In genomic region chr17:25256140-25256754, GRCm38 (mm10) we compare ENCODE assay signal across 8 mouse cellular contexts. TPM values are rescaled to one million over a fixed set of nuclear protein-coding genes. Genes with fewer than 3 reads are reported as not detected.
DNase-seq lines count a peak whose midpoint lies in the region; ATAC-seq and TF ChIP-seq lines count a peak whose summit lies in the region.

Gene Baiap3 (minus strand): TSS chr17:25256364.

- peaks cover 19% of the 10 kb centered on the region for H3K27me3 ChIP-seq in kidney, embryonic 16.5 days (ENCODE audit: insufficient read depth, low read length)
- peaks cover 16% of the 10 kb centered on the region for H3K27me3 ChIP-seq in hindbrain, embryonic 11.5 days (ENCODE audit: control insufficient read depth, insufficient read depth, low read length)
- H3K27me3 ChIP-seq in liver, embryonic 14.5 days (ENCODE audit: control insufficient read depth, insufficient read depth, low read length) = peaks cover 35% of the 10 kb centered on the region

- H3K4me1 ChIP-seq in kidney, embryonic 16.5 days (ENCODE audit: insufficient read depth, low read length) = peaks cover 14% of the 10 kb centered on the region; the same call in 1 of the 2 replicates
- peaks cover 19% of the 10 kb centered on the region for H3K4me1 ChIP-seq in hindbrain, embryonic 11.5 days (replicated peaks; ENCODE audit: control insufficient read depth, insufficient read depth, low read length)
- H3K4me1 ChIP-seq in liver, embryonic 14.5 days (replicated peaks; ENCODE audit: control insufficient read depth in 2 of 2, insufficient read depth in 2 of 2, low read length in 1 of 2) = no peaks in the 10 kb centered on the region

- no peak within 1 kb of the TSS for H3K27ac ChIP-seq in kidney, embryonic 16.5 days (ENCODE audit: low read length)
- H3K27ac ChIP-seq in hindbrain, embryonic 11.5 days (ENCODE audit: low read depth, low read length) = no peak within 1 kb of the TSS
- H3K27ac ChIP-seq in liver, embryonic 14.5 days = no peak within 1 kb of the TSS

- H3K4me2 ChIP-seq in kidney, embryonic 16.5 days (replicated peaks; ENCODE audit: low read depth, low read length) = peak within 1 kb of the TSS; percentile 77
- peak within 1 kb of the TSS; percentile 51 for H3K4me2 ChIP-seq in hindbrain, embryonic 11.5 days (replicated peaks; ENCODE audit: low read depth, low read length)
- peak within 1 kb of the TSS; percentile 56 for H3K4me2 ChIP-seq in liver, embryonic 14.5 days (ENCODE audit: low read depth)

- TF ChIP-seq EP300 in liver, embryonic 14.5 days (IDR thresholded peaks at IDR 0.05; ENCODE audit: low read depth) = no peak

- peak within 1 kb of the TSS; percentile 56 for H3K9ac ChIP-seq in kidney, embryonic 16.5 days (replicated peaks; ENCODE audit: low read length)
- no peak within 1 kb of the TSS for H3K9ac ChIP-seq in hindbrain, embryonic 11.5 days (ENCODE audit: low read depth, low read length)
- H3K9ac ChIP-seq in liver, embryonic 14.5 days (replicated peaks) = no peak within 1 kb of the TSS; the same call in 1 of the 2 replicates

- H3K4me3 ChIP-seq in kidney, embryonic 16.5 days (ENCODE audit: low read length) = peak within 1 kb of the TSS; percentile 46
- H3K4me3 ChIP-seq in hindbrain, embryonic 11.5 days (ENCODE audit: low read depth, low read length) = peak within 1 kb of the TSS; percentile 28
- H3K4me3 ChIP-seq in liver, embryonic 14.5 days (ENCODE audit: insufficient read depth in 1 of 2, low read depth in 2 of 2, low read length in 2 of 2) = peak within 1 kb of the TSS; percentile 2 to 29; a peak in 2 of 4 replicates

- no peak for TF ChIP-seq CTCF in liver, embryonic 14.5 days (IDR thresholded peaks at IDR 0.05; ENCODE audit: low read depth)

- 3% methylated on average over 32 of the region's 35 CpGs for WGBS in kidney, embryonic 16.5 days
- WGBS in hindbrain, embryonic 11.5 days = 4% methylated on average over 33 of the region's 35 CpGs
- 5% methylated on average over 35 of the region's 35 CpGs for WGBS in liver, embryonic 14.5 days (ENCODE audit: insufficient replicate concordance)

- H3K36me3 ChIP-seq in kidney, embryonic 16.5 days (ENCODE audit: insufficient read depth, low read length) = peaks cover 17% of the 10 kb centered on the region
- no peaks in the 10 kb centered on the region for H3K36me3 ChIP-seq in hindbrain, embryonic 11.5 days (ENCODE audit: control insufficient read depth, insufficient read depth, low read length)
- H3K36me3 ChIP-seq in liver, embryonic 14.5 days (replicated peaks; ENCODE audit: control insufficient read depth, insufficient read depth, low read depth) = peaks cover 2% of the 10 kb centered on the region; the same call in 1 of the 2 replicates

- peak; percentile 29 for ATAC-seq in kidney, embryonic 16.5 days (ENCODE audit: low FRiP score, low TSS enrichment)
- ATAC-seq in hindbrain, embryonic 11.5 days (ENCODE audit: low FRiP score) = peak; percentile 39; the same call in 1 of the 2 replicates
- no peak for ATAC-seq in liver, embryonic 14.5 days (ENCODE audit: insufficient read depth)

- DNase-seq in kidney, adult 18-20 months = no peak
- no peak for DNase-seq in adrenal gland, postnatal 14 days
- DNase-seq in hindbrain, embryonic 11.5 days (ENCODE audit: low spot score) = peak; percentile 55
- DNase-seq in liver, embryonic 14.5 days (ENCODE audit: low read depth in 3 of 3, low spot score in 3 of 3) = no peak
- peak; percentile 62 for DNase-seq in retina, postnatal 1 day
- no peak for DNase-seq in natural killer cell, adult 2 months (ENCODE audit: low spot score in 2 of 2)
- DNase-seq in frontal cortex, postnatal 25 days (ENCODE audit: low spot score in 2 of 2) = no peak

- H3K9me3 ChIP-seq in kidney, embryonic 16.5 days (ENCODE audit: low read length) = no peaks in the 10 kb centered on the region
- H3K9me3 ChIP-seq in hindbrain, embryonic 11.5 days (ENCODE audit: control insufficient read depth, low read length) = no peaks in the 10 kb centered on the region
- H3K9me3 ChIP-seq in liver, embryonic 14.5 days (ENCODE audit: control insufficient read depth, low read length) = no peaks in the 10 kb centered on the region

RNA-seq across cellular contexts. Expression of gene Baiap3, which starts in this region (rescaled TPM):
- 2.0 and 2.3 TPM in 2 replicates for polyA plus RNA-seq in kidney, embryonic 16.5 days (2015; fragmentation: Nextera tagmentation; extraction: Ambion mirVana)
- total RNA-seq in adrenal gland, postnatal 14 days (2021) = 12.1 and 12.6 TPM in 2 replicates
- 2.0 and 4.4 TPM in 2 replicates for polyA plus RNA-seq in hindbrain, embryonic 11.5 days (2014; fragmentation: Nextera tagmentation; extraction: Ambion mirVana)
- polyA plus RNA-seq in liver, embryonic 14.5 days (2012; rRNA removed) = 0.27 and 0.63 TPM in 2 replicates
- polyA plus RNA-seq in liver, embryonic 14.5 days (2014; fragmentation: Nextera tagmentation; extraction: Ambion mirVana) = 0.69 TPM in 1 of 2 replicates, not detected in the other

Comparison
In these comparisons a context has a peak if more than half of its experiments do, and no peak if none do; other contexts are left out.
1. DNase-seq: peak in hindbrain, embryonic 11.5 days (single experiment) and retina, postnatal 1 day (single experiment); none in kidney, adult 18-20 months (single experiment), adrenal gland, postnatal 14 days (single experiment), liver, embryonic 14.5 days (0 of 3), natural killer cell, adult 2 months (0 of 2) and frontal cortex, postnatal 25 days (0 of 2).
2. Peak in every context shown above with its lines, with median percentiles within 50 percentile points of each other: H3K4me2 ChIP-seq and H3K4me3 ChIP-seq.